Mouse (Mus musculus): Measurements from ENCODE around the gene Slc16a12. TPM values are rescaled to one million over a fixed set of nuclear protein-coding genes. Genes with fewer than 3 reads are reported as not detected.

Gene Slc16a12
- 1.7 and 2.0 TPM in 2 replicates for polyA plus RNA-seq (2012; rRNA removed)

DNA sequence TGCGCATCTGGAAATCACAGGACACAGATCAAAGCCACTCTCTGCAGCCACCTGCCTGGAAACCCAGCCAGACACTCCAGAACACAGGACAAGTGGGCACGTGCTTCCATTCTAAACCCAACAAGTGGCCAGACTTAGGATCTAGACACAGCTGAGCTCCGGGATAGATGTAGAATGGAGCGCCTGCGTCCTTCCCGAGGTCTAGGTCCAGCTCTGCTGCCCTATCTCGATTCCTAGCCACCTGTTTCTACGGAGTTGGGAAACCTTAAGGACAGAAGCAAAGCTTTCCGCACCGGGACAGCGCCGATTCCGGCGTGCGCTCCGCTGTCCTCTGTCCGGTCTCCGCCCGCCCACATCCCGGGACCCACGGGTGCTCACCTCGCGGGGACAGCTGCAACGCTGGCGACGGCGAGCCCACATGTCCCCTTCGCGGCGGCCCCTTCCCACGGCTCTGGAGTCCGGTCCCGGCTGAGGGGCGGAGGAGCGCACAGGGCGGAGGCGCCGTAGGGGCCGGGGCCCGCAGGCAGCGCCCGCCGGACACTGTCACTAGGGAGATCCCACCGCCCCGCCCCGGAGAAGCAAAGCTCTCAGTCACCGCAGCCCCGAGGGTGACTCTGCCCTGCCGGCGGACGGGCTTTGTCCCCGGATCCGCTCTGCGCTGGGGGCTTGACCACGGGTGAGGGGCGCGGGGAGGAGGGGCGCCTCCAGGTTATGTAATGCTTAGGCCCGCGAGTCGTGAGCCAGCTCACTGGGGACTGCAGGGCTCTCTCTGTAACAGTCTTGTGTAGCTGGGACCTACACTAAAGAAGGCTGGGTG, at the start of gene Slc16a12:
Gene Slc16a12, minus strand, starts transcription at position 602 of the 817 bp plus-strand sequence.
- Histone ChIP-seq H3K4me1 (ENCODE audit: control insufficient read depth, insufficient read depth, low read length) (no peaks in the 10 kb centered on the region), H3K27ac (ENCODE audit: insufficient read depth, low read length) (no peak within 1 kb of the TSS), H3K4me3 (ENCODE audit: insufficient read depth, low read length) (peak within 1 kb of the TSS; percentile 36)
- TF ChIP-seq CTCF (IDR thresholded peaks at IDR 0.05; ENCODE audit: extremely low read depth, insufficient read depth, low read length) (no peak), POLR2A (IDR thresholded peaks at IDR 0.05; ENCODE audit: extremely low read depth, insufficient read depth, low read length) (no peak)

DNA sequence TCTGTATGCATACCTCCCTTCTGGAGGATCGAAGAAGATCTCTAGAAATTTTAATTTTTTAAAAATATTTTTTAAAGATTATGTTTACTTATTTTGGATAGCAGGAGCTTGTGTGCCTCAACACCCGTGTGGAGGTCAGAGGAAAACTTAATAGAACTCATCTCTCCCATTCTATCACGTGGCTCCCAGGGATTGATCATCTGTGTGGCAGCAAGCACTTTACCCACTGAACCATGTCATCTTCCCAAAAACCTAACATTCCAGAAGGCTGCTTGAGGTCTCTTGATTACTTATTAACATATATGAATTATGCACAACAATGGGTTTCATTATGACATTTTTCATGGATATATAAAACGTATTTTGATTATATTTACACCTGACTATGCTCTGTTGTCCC, 49.3 kb upstream of the Slc16a12 start:
- Histone ChIP-seq H3K4me3 (ENCODE audit: insufficient read depth, low read length) (no peak overlapping the region), H3K4me1 (ENCODE audit: control insufficient read depth, insufficient read depth, low read length) (no peaks in the 10 kb centered on the region), H3K27ac (ENCODE audit: insufficient read depth, low read length) (no peak overlapping the region)
- no peak for TF ChIP-seq CTCF (IDR thresholded peaks at IDR 0.05; ENCODE audit: extremely low read depth, insufficient read depth, low read length)
- TF ChIP-seq POLR2A (IDR thresholded peaks at IDR 0.05; ENCODE audit: extremely low read depth, insufficient read depth, low read length): no peak

DNA sequence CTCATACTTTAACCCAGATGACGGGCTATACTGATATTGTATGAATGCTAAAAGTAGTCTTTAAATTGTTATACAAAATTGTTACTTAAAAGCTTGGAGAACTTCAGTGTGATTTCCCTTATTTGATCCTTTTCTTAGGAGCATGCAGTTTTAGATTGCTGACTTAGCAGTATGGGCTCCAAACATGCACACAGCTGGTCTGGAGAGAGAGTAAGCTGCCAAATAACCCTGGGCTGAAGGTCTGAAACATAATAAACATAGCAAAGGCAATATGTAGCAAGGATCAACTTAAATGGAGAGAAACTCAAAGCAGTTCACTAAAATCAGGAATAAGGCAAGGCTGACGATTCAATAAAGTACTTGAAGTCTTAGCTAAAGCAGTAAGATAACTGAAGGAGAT, 35.4 kb upstream of the Slc16a12 start:
- Histone ChIP-seq H3K4me3 (ENCODE audit: insufficient read depth, low read length) (no peak overlapping the region), H3K27ac (ENCODE audit: insufficient read depth, low read length) (no peak overlapping the region), H3K4me1 (ENCODE audit: control insufficient read depth, insufficient read depth, low read length) (no peaks in the 10 kb centered on the region)
- TF ChIP-seq CTCF (IDR thresholded peaks at IDR 0.05; ENCODE audit: extremely low read depth, insufficient read depth, low read length): no peak
- TF ChIP-seq POLR2A (IDR thresholded peaks at IDR 0.05; ENCODE audit: extremely low read depth, insufficient read depth, low read length): no peak

DNA sequence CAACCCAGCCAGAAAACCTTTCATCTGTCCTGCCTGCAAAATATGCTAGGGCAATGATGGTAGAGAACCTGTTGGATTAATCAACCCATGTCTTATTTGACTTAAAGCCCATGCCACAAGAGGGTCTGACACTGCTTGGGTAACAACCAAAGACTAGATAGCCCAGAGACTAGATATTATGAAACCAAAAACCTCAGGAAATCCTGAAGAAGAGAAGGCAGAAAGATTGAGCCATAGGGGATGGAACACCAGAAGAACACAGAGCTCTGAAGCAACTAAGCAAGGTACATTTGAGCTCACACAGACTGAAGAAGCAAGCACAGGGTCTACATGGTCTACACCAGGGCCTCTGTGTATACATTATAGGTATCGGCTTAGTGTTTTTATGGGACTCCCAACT, 31.9 kb upstream of the Slc16a12 start:
- Histone ChIP-seq H3K4me1 (ENCODE audit: control insufficient read depth, insufficient read depth, low read length) (no peaks in the 10 kb centered on the region), H3K4me3 (ENCODE audit: insufficient read depth, low read length) (no peak overlapping the region), H3K27ac (ENCODE audit: insufficient read depth, low read length) (no peak overlapping the region)
- TF ChIP-seq POLR2A (IDR thresholded peaks at IDR 0.05; ENCODE audit: extremely low read depth, insufficient read depth, low read length): no peak
- no peak for TF ChIP-seq CTCF (IDR thresholded peaks at IDR 0.05; ENCODE audit: extremely low read depth, insufficient read depth, low read length)

DNA sequence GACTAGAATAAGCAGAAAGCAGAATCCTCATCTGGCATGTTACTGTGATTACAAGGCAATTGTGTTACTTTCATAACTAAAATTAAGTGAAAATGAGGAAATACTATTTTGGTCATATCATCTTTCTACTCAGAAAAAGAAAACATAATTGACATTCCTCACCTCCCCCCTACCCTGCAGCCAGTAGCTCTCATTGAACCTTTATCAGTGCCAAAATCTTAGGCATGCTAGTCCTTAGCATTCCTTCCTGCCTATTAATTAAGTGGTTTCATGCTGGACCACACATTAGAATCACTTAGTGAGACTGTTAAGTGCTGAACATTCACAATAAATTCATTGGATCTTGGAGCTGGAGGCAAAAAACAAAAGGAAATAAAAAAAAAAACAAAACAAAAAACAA, 31.0 kb upstream of the Slc16a12 start:
- H3K27ac ChIP-seq (ENCODE audit: insufficient read depth, low read length): no peak overlapping the region
- H3K4me3 ChIP-seq (ENCODE audit: insufficient read depth, low read length): no peak overlapping the region
- H3K4me1 ChIP-seq (ENCODE audit: control insufficient read depth, insufficient read depth, low read length): no peaks in the 10 kb centered on the region
- TF ChIP-seq CTCF (IDR thresholded peaks at IDR 0.05; ENCODE audit: extremely low read depth, insufficient read depth, low read length) (no peak), POLR2A (IDR thresholded peaks at IDR 0.05; ENCODE audit: extremely low read depth, insufficient read depth, low read length) (no peak)

DNA sequence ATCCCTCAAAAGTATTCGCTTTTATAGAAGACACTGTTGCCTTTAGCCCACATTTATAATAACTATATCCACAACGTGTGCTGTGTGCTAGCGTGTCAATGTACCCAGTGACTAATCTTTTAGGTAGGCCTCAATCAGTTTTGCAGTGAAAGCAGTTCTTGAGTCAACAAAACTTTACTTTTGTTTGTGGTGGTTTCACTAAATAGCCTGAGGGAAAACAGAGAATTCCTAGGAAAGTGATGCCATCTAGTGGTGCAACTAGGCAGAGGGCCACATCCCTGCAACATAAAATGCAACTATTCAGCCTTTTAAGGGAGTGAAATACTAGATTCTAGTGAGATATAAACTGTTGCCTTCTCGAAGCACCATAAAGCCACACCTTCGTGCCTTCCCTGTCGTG, 25.7 kb upstream of the Slc16a12 start:
- Histone ChIP-seq H3K4me1 (ENCODE audit: control insufficient read depth, insufficient read depth, low read length) (no peaks in the 10 kb centered on the region), H3K4me3 (ENCODE audit: insufficient read depth, low read length) (no peak overlapping the region), H3K27ac (ENCODE audit: insufficient read depth, low read length) (no peak overlapping the region)
- TF ChIP-seq POLR2A (IDR thresholded peaks at IDR 0.05; ENCODE audit: extremely low read depth, insufficient read depth, low read length) (no peak), CTCF (IDR thresholded peaks at IDR 0.05; ENCODE audit: extremely low read depth, insufficient read depth, low read length) (peak; percentile 65)

DNA sequence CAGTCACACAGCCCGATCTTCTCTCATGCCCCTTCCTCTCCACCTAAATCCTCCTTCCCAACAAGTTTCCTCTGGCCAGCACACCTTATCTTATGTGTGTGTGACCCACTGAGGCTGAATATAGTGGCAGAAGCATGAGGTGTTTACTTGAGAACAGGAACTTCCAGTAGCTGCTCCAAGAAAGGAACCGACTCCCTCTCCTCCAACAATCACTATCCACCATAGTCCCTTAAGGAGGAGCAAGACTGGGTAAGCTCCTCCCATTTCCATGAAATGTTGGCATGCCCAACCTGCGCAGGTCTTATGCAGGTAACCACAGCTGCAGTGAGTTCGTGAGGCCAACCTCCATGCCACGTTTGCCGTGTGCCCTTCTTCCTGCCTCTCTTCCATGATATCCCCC, 23.7 kb upstream of the Slc16a12 start:
- TF ChIP-seq CTCF (IDR thresholded peaks at IDR 0.05; ENCODE audit: extremely low read depth, insufficient read depth, low read length) (no peak), POLR2A (IDR thresholded peaks at IDR 0.05; ENCODE audit: extremely low read depth, insufficient read depth, low read length) (no peak)
- H3K4me3 ChIP-seq (ENCODE audit: insufficient read depth, low read length): no peak overlapping the region

DNA sequence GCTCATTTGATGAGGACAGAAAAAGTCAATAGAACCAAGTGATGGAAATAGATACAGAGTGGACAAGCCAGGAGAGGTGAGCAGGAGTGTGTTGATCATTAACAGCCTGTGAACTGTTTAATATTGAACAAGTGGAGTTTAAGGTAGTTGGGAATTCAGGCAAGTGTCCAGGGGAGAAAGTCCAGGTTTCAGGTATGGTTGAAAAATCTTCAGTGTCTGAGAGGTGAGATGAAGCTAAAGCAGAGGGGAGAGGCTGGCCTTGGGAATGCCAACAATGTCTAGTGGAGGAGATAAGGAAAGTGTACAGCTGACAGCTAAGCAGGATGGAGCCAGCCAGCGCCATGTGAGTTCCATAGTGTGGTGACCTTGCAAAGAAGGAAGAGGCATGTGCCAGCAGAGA, 11.7 kb upstream of the Slc16a12 start:
- H3K4me1 ChIP-seq (ENCODE audit: control insufficient read depth, insufficient read depth, low read length): no peaks in the 10 kb centered on the region
- TF ChIP-seq CTCF (IDR thresholded peaks at IDR 0.05; ENCODE audit: extremely low read depth, insufficient read depth, low read length): no peak
- TF ChIP-seq POLR2A (IDR thresholded peaks at IDR 0.05; ENCODE audit: extremely low read depth, insufficient read depth, low read length): no peak
- H3K4me3 ChIP-seq (ENCODE audit: insufficient read depth, low read length): no peak overlapping the region
- H3K27ac ChIP-seq (ENCODE audit: insufficient read depth, low read length): no peak overlapping the region

More for the DNA sequence above, 23.7 kb upstream of the Slc16a12 start:
- Histone ChIP-seq H3K4me1 (ENCODE audit: control insufficient read depth, insufficient read depth, low read length) (no peaks in the 10 kb centered on the region), H3K27ac (ENCODE audit: insufficient read depth, low read length) (no peak overlapping the region)

DNA sequence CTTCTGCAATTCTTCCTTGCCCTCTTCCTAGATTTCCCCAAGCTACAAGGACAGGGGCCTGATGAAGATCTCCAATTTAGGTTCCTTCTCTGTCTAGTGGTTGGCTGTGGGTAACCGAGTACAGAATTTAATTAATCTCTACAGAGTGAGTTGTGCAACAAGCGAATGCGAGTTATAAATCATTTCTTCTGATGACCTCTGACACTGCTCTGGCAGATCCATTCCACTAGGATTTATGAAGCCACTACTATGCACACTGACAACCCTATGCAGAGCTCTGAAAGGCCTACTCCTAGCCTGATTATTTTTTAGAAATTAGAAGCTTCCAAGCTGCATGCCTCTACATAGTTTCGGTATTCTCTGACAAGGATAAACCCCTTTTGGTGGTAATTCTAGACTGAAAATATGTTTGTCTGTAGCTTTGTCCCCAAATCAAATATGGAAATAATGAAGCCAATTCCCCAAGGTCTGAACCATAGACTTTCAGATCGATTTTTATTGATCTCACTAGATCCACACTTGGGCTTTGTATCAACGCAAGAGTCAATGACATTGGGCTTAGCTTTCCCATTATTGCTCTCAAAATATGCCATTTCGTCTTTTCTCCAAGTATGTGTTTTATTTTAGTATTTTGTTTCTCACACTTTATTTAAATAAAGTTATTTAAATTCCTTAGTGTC, 9.6 kb upstream of the Slc16a12 start:
- no peak overlapping the region for H3K27ac ChIP-seq (ENCODE audit: insufficient read depth, low read length)

DNA sequence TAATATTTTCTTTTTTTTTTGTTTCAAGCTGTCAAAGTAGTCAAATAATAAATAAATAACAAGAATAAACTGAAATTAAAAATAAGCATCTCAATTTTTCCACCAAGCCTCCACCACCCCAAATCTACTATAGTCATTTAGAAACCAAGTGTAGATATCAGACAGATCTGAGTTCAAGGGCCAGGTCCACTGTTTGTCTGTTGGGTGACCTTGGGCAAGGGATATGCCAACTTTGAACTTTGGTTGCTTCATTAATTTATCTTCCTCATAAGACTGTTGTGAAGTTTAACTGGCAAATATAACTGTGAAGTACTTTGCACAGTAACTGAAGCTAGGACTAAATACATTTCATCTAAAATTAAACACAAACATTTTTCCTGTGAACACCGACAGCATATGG, 8.6 kb upstream of the Slc16a12 start:
- Histone ChIP-seq H3K4me3 (ENCODE audit: insufficient read depth, low read length) (no peak overlapping the region), H3K4me1 (ENCODE audit: control insufficient read depth, insufficient read depth, low read length) (no peaks in the 10 kb centered on the region), H3K27ac (ENCODE audit: insufficient read depth, low read length) (no peak overlapping the region)
- TF ChIP-seq CTCF (IDR thresholded peaks at IDR 0.05; ENCODE audit: extremely low read depth, insufficient read depth, low read length) (no peak), POLR2A (IDR thresholded peaks at IDR 0.05; ENCODE audit: extremely low read depth, insufficient read depth, low read length) (no peak)

More for the DNA sequence above, 9.6 kb upstream of the Slc16a12 start:
- Histone ChIP-seq H3K4me3 (ENCODE audit: insufficient read depth, low read length) (no peak overlapping the region), H3K4me1 (ENCODE audit: control insufficient read depth, insufficient read depth, low read length) (no peaks in the 10 kb centered on the region)
- TF ChIP-seq POLR2A (IDR thresholded peaks at IDR 0.05; ENCODE audit: extremely low read depth, insufficient read depth, low read length) (no peak), CTCF (IDR thresholded peaks at IDR 0.05; ENCODE audit: extremely low read depth, insufficient read depth, low read length) (no peak)

Measured in cortical plate, adult 2 months (tissue).